Mouse (Mus musculus) adrenal gland, postnatal 4 days (tissue): Measurements from ENCODE around the gene Cisd3. TPM values are rescaled to one million over a fixed set of nuclear protein-coding genes. Genes with fewer than 3 reads are reported as not detected.

Experiments
- DNase-seq, 2 experiments: peaks; one replicate each; pipeline ENCODE4 v3.0.0; 2021 to 2022; ENCODE audit warnings: low spot score in 2 of 2, mixed read lengths in 2 of 2
- total RNA-seq, 2 experiments: library from RNA; stranded (reverse); gene quantifications; 2 replicates each; pipeline ENCODE4 v1.2.3; 2021

Cisd3 gene
- total RNA-seq, 2 experiments from 2014 or later, result 105 to 109 TPM

GRCm38 (mm10) chr11:97662207-97662892 lies 23.3 kb upstream of the Cisd3 start:
- DNase-seq, result no peak

- DNase-seq, result peak in 1 of 2 experiments; percentile 62
Measured at GRCm38 (mm10) chr11:97662893-97663527, 22.6 kb upstream of the Cisd3 start, which contains the start of gene Mllt6. Gene Mllt6, plus strand, starts transcription at chr11:97663414.

- no peak for DNase-seq
Measured at GRCm38 (mm10) chr11:97663528-97664338, 21.9 kb upstream of the Cisd3 start.

GRCm38 (mm10) chr11:97664339-97664665 lies 21.3 kb upstream of the Cisd3 start:
- DNase-seq, result no peak

- no peak for DNase-seq
Measured at GRCm38 (mm10) chr11:97664771-97665240, 20.8 kb upstream of the Cisd3 start.

GRCm38 (mm10) chr11:97665431-97665830 lies 20.2 kb upstream of the Cisd3 start:
- no peak for DNase-seq

- DNase-seq, result no peak
Measured at GRCm38 (mm10) chr11:97666221-97666620, 19.4 kb upstream of the Cisd3 start.

GRCm38 (mm10) chr11:97666794-97667193 lies 18.8 kb upstream of the Cisd3 start:
- no peak for DNase-seq

- no peak for DNase-seq
Measured at GRCm38 (mm10) chr11:97668160-97668559, 17.5 kb upstream of the Cisd3 start.

- DNase-seq, result no peak
Measured at GRCm38 (mm10) chr11:97669268-97669667, 16.4 kb upstream of the Cisd3 start.

GRCm38 (mm10) chr11:97669829-97670228 lies 15.8 kb upstream of the Cisd3 start:
- DNase-seq, result no peak

- DNase-seq, result no peak
Measured at GRCm38 (mm10) chr11:97670234-97671176, 15.1 kb upstream of the Cisd3 start.

- DNase-seq, result no peak
Measured at GRCm38 (mm10) chr11:97671177-97671527, 14.5 kb upstream of the Cisd3 start.

GRCm38 (mm10) chr11:97673148-97673547 lies 12.5 kb upstream of the Cisd3 start:
- DNase-seq, result no peak

GRCm38 (mm10) chr11:97676050-97676754 lies 9.4 kb upstream of the Cisd3 start:
- DNase-seq, result no peak

GRCm38 (mm10) chr11:97677381-97677780 lies 8.2 kb upstream of the Cisd3 start:
- DNase-seq, result no peak

GRCm38 (mm10) chr11:97677842-97678241 lies 7.8 kb upstream of the Cisd3 start:
- DNase-seq, result no peak

GRCm38 (mm10) chr11:97678301-97678700 lies 7.3 kb upstream of the Cisd3 start:
- DNase-seq, result no peak

- DNase-seq, result no peak
Measured at GRCm38 (mm10) chr11:97680430-97680829, 5.2 kb upstream of the Cisd3 start.

GRCm38 (mm10) chr11:97682504-97683055 lies 3.0 kb upstream of the Cisd3 start:
- no peak for DNase-seq
